8 mouse cellular contexts compared by ENCODE assay signal in the genomic region with DNA sequence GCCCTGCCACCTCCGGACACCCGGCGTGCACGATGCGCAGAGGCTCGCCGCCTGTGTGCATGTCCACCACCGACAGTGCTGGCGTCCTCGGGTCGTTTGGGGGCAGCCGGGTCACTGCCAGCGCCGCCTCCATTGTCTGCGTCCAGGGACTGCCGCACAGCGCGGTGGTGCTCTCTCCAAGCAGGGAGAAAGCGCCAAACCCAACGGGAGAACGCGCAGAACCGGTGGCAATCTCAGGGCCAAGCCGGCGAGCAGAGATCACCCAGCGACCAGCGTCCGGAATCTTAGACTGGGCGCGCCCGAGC. TPM values are rescaled to one million over a fixed set of nuclear protein-coding genes. Genes with fewer than 3 reads are reported as not detected.
DNase-seq lines count a peak whose midpoint lies in the region; ATAC-seq and TF ChIP-seq lines count a peak whose summit lies in the region.

No protein-coding gene starts in this region.

- peak overlapping the region; percentile 77 for H3K4me2 ChIP-seq in hindbrain, postnatal 0 days (ENCODE audit: low read depth, low read length)
- H3K4me2 ChIP-seq in midbrain, embryonic 15.5 days, result peak overlapping the region; percentile 80

- no peak for TF ChIP-seq CTCF in kidney, adult 2 months (conservative IDR thresholded peaks at IDR 0.05; ENCODE audit: insufficient read depth, insufficient read length, low read depth, low read length)
- TF ChIP-seq CTCF in hindbrain, postnatal 0 days (IDR thresholded peaks at IDR 0.05; ENCODE audit: low read depth), result no peak

- H3K4me1 ChIP-seq in kidney, adult 2 months (ENCODE audit: control insufficient read depth, insufficient read depth, low read length), result peaks cover 3% of the 10 kb centered on the region; the same call in 1 of the 2 replicates
- peaks cover 6% of the 10 kb centered on the region; the same call in 1 of the 2 replicates for H3K4me1 ChIP-seq in brown adipose tissue, adult 24 weeks (ENCODE audit: control insufficient read depth, insufficient read depth, insufficient read length, low read length)
- peaks cover 5% of the 10 kb centered on the region; the same call in 1 of the 2 replicates for H3K4me1 ChIP-seq in hindbrain, postnatal 0 days (ENCODE audit: insufficient read depth, low read length)
- peaks cover 47% of the 10 kb centered on the region for H3K4me1 ChIP-seq in midbrain, embryonic 15.5 days

- no peaks in the 10 kb centered on the region for H3K9me3 ChIP-seq in hindbrain, postnatal 0 days (ENCODE audit: low read length)
- H3K9me3 ChIP-seq in midbrain, embryonic 15.5 days, result no peaks in the 10 kb centered on the region

- under 1% methylated on average over 31 of the region's 31 CpGs for WGBS in kidney, adult 2 months
- 0% methylated on average over 31 of the region's 31 CpGs for WGBS in hindbrain, postnatal 0 days
- under 1% methylated on average over 31 of the region's 31 CpGs for WGBS in midbrain, embryonic 15.5 days

- no peak for DNase-seq in kidney, adult 2 months
- DNase-seq in kidney, adult 8-10 months, result no peak
- no peak for DNase-seq in hindbrain, postnatal 0 days (ENCODE audit: low spot score)
- DNase-seq in urinary bladder, postnatal 14 days (ENCODE audit: low spot score), result no peak
- no peak for DNase-seq in retina, postnatal 1 day
- DNase-seq in gastrocnemius, postnatal 4 days (ENCODE audit: low spot score in 2 of 2), result no peak

- H3K9ac ChIP-seq in hindbrain, postnatal 0 days (replicated peaks; ENCODE audit: low read length), result peak overlapping the region; percentile 88
- H3K9ac ChIP-seq in midbrain, embryonic 15.5 days, result peak overlapping the region; percentile 77

- no peaks in the 10 kb centered on the region for H3K27me3 ChIP-seq in kidney, adult 2 months (replicated peaks; ENCODE audit: control insufficient read depth, insufficient read depth, low read length)
- no peaks in the 10 kb centered on the region for H3K27me3 ChIP-seq in hindbrain, postnatal 0 days (ENCODE audit: insufficient read depth, low read length)
- no peaks in the 10 kb centered on the region for H3K27me3 ChIP-seq in midbrain, embryonic 15.5 days (replicated peaks)

- H3K36me3 ChIP-seq in kidney, adult 2 months (ENCODE audit: control insufficient read depth, insufficient read depth, low read length), result no peaks in the 10 kb centered on the region
- H3K36me3 ChIP-seq in hindbrain, postnatal 0 days (ENCODE audit: insufficient read depth, low read length), result peaks cover 2% of the 10 kb centered on the region; the same call in 1 of the 2 replicates
- no peaks in the 10 kb centered on the region for H3K36me3 ChIP-seq in midbrain, embryonic 15.5 days (replicated peaks)

- peak overlapping the region; percentile 82 for H3K27ac ChIP-seq in kidney, adult 2 months (ENCODE audit: insufficient read depth, low read depth, low read length)
- peak overlapping the region; percentile 51 for H3K27ac ChIP-seq in brown adipose tissue, adult 24 weeks (replicated peaks; ENCODE audit: low read depth, low read length)
- H3K27ac ChIP-seq in hindbrain, postnatal 0 days, result peak overlapping the region; percentile 97
- H3K27ac ChIP-seq in midbrain, embryonic 15.5 days, result peak overlapping the region; percentile 95

- ATAC-seq in hindbrain, postnatal 0 days, result no peak
- ATAC-seq in midbrain, embryonic 15.5 days (replicated peaks), result no peak; the same call in 1 of the 2 replicates

- no peak for TF ChIP-seq POLR2A in kidney, adult 2 months (IDR thresholded peaks at IDR 0.05; ENCODE audit: low read depth, low read length)

- H3K4me3 ChIP-seq in kidney, adult 2 months (ENCODE audit: insufficient read depth, low read depth, low read length), result peak overlapping the region; percentile 71
- H3K4me3 ChIP-seq in brown adipose tissue, adult 24 weeks (ENCODE audit: insufficient read depth, low read depth, low read length), result peak overlapping the region; percentile 82
- H3K4me3 ChIP-seq in hindbrain, postnatal 0 days (ENCODE audit: low read length), result peak overlapping the region; percentile 71
- H3K4me3 ChIP-seq in midbrain, embryonic 15.5 days, result peak overlapping the region; percentile 62

RNA-seq across cellular contexts. Expression of gene L3hypdh, which starts 0.3 kb away (rescaled TPM):
- 35.4 and 49.9 TPM in 2 replicates for polyA plus RNA-seq in kidney, adult 2 months (2012; rRNA removed)
- 50.1 and 62.8 TPM in 2 replicates for polyA plus RNA-seq in brown adipose tissue, adult 24 weeks (2012; ENCODE audit: insufficient read depth, insufficient read length, missing spikeins)
- total RNA-seq in hindbrain, postnatal 0 days (2014; rRNA removed), result 7.6 and 10.1 TPM in 2 replicates
- polyA plus RNA-seq in hindbrain, postnatal 0 days (2015; fragmentation: Nextera tagmentation; extraction: Ambion mirVana), result 12.3 and 12.7 TPM in 2 replicates
- polyA plus RNA-seq in midbrain, embryonic 15.5 days (2015; fragmentation: Nextera tagmentation; extraction: Ambion mirVana), result 10.7 and 11.8 TPM in 2 replicates
- total RNA-seq in gastrocnemius, postnatal 4 days (2021), result 1 to 10 TPM; 6.8 to 9.1 TPM

RNA-seq across cellular contexts. Expression of gene Jkamp, which starts 0.4 kb away (rescaled TPM):
- 104 and 114 TPM in 2 replicates for polyA plus RNA-seq in kidney, adult 2 months (2012; rRNA removed)
- polyA plus RNA-seq in brown adipose tissue, adult 24 weeks (2012; ENCODE audit: insufficient read depth, insufficient read length, missing spikeins), result 32.4 and 36.8 TPM in 2 replicates
- 84.9 and 88.2 TPM in 2 replicates for total RNA-seq in hindbrain, postnatal 0 days (2014; rRNA removed)
- 112 and 117 TPM in 2 replicates for polyA plus RNA-seq in hindbrain, postnatal 0 days (2015; fragmentation: Nextera tagmentation; extraction: Ambion mirVana)
- polyA plus RNA-seq in midbrain, embryonic 15.5 days (2015; fragmentation: Nextera tagmentation; extraction: Ambion mirVana), result 129 and 135 TPM in 2 replicates
- 10 to 100 TPM; 20.8 to 23.1 TPM for total RNA-seq in gastrocnemius, postnatal 4 days (2021)

RNA-seq across cellular contexts. Expression of gene Gpr135, which starts 14.1 kb away (rescaled TPM):
- polyA plus RNA-seq in kidney, adult 2 months (2012; rRNA removed), result 3.0 and 5.5 TPM in 2 replicates
- polyA plus RNA-seq in brown adipose tissue, adult 24 weeks (2012; ENCODE audit: insufficient read depth, insufficient read length, missing spikeins), result 3.5 and 4.0 TPM in 2 replicates
- 20.5 and 23.7 TPM in 2 replicates for total RNA-seq in hindbrain, postnatal 0 days (2014; rRNA removed)
- 11.0 and 11.5 TPM in 2 replicates for polyA plus RNA-seq in hindbrain, postnatal 0 days (2015; fragmentation: Nextera tagmentation; extraction: Ambion mirVana)
- 7.6 and 7.8 TPM in 2 replicates for polyA plus RNA-seq in midbrain, embryonic 15.5 days (2015; fragmentation: Nextera tagmentation; extraction: Ambion mirVana)
- 1 to 10 TPM; 1.1 to 1.3 TPM for total RNA-seq in gastrocnemius, postnatal 4 days (2021)
